Mouse (Mus musculus): ENCODE results near the gene Asb11. TPM values are rescaled to one million over a fixed set of nuclear protein-coding genes. Genes with fewer than 3 reads are reported as not detected.

Asb11 gene
- 0.62 and 3.0 TPM in 2 replicates for polyA plus RNA-seq (2012; rRNA removed)

- no peak within 1 kb of the TSS for H3K4me3 ChIP-seq (replicated peaks; ENCODE audit: extremely low read depth, low read depth, low read length)
- TF ChIP-seq POLR2A (IDR thresholded peaks at IDR 0.05; ENCODE audit: borderline replicate concordance, extremely low read depth, low read depth, low read length) (no peak), CTCF (IDR thresholded peaks at IDR 0.05; ENCODE audit: insufficient read depth, low read length) (no peak)
- WGBS = 48% methylated on average over 8 of the region's 8 CpGs
These were observed at the start of gene Asb11 for GRCm38 (mm10) chrX:164436709-164437108. Gene Asb11 (plus strand): TSS chrX:164436994.

GRCm38 (mm10) chrX:164394091-164394490 is 42.7 kb upstream of the Asb11 start:
- Histone ChIP-seq H3K4me1 (ENCODE audit: control insufficient read depth, insufficient read depth, low read length) (no peaks in the 10 kb centered on the region), H3K4me3 (replicated peaks; ENCODE audit: extremely low read depth, low read depth, low read length) (no peak overlapping the region)
- DNase-seq = no peak
- TF ChIP-seq CTCF (IDR thresholded peaks at IDR 0.05; ENCODE audit: insufficient read depth, low read length) (no peak), POLR2A (IDR thresholded peaks at IDR 0.05; ENCODE audit: borderline replicate concordance, extremely low read depth, low read depth, low read length) (no peak)
- 73% methylated on average over 4 of the region's 4 CpGs for WGBS

More at GRCm38 (mm10) chrX:164436709-164437108, at the start of gene Asb11:
- no peak for DNase-seq
- H3K4me1 ChIP-seq (ENCODE audit: control insufficient read depth, insufficient read depth, low read length) = no peaks in the 10 kb centered on the region

- Histone ChIP-seq H3K4me1 (ENCODE audit: control insufficient read depth, insufficient read depth, low read length) (no peaks in the 10 kb centered on the region), H3K4me3 (replicated peaks; ENCODE audit: extremely low read depth, low read depth, low read length) (no peak overlapping the region)
- no peak for DNase-seq
- TF ChIP-seq CTCF (IDR thresholded peaks at IDR 0.05; ENCODE audit: insufficient read depth, low read length) (no peak), POLR2A (IDR thresholded peaks at IDR 0.05; ENCODE audit: borderline replicate concordance, extremely low read depth, low read depth, low read length) (no peak)
- WGBS = 55% methylated on average over 3 of the region's 3 CpGs
These were observed 38.3 kb upstream of the Asb11 start for GRCm38 (mm10) chrX:164398456-164398855.

DNA sequence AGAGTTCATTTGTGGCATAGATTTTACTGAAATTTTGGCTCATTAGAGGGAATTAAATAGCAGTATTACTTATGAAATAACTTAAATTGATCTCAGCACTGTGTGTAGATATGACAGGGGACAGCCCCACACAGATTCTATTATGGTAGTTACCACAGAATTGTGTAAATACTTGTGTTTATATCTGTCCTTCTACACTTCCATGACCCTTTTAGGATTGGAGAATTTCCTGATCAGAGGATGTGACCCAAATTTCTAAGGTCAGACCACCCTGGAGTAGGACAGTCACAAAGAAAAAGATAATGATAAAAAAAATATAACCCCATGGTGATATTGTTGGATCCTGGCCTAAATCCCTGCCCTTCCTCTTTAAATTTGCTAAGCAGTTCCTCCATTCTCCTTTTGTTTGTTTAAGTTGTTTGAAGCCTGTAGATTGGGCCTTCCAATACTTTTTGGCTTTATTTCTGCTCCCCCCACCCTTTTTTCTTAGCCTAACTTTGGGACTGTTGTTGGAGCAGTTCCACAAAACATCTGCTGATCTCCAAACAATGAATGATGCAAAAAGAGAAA is 31.6 kb upstream of the Asb11 start:
- Histone ChIP-seq H3K4me1 (ENCODE audit: control insufficient read depth, insufficient read depth, low read length) (0 out of 2 replicates have a peak, but pooled peaks cover 3% of the 10 kb centered on the region), H3K4me3 (replicated peaks; ENCODE audit: extremely low read depth, low read depth, low read length) (no peak overlapping the region)
- DNase-seq = no peak
- TF ChIP-seq POLR2A (IDR thresholded peaks at IDR 0.05; ENCODE audit: borderline replicate concordance, extremely low read depth, low read depth, low read length) (no peak), CTCF (IDR thresholded peaks at IDR 0.05; ENCODE audit: insufficient read depth, low read length) (no peak)

DNA sequence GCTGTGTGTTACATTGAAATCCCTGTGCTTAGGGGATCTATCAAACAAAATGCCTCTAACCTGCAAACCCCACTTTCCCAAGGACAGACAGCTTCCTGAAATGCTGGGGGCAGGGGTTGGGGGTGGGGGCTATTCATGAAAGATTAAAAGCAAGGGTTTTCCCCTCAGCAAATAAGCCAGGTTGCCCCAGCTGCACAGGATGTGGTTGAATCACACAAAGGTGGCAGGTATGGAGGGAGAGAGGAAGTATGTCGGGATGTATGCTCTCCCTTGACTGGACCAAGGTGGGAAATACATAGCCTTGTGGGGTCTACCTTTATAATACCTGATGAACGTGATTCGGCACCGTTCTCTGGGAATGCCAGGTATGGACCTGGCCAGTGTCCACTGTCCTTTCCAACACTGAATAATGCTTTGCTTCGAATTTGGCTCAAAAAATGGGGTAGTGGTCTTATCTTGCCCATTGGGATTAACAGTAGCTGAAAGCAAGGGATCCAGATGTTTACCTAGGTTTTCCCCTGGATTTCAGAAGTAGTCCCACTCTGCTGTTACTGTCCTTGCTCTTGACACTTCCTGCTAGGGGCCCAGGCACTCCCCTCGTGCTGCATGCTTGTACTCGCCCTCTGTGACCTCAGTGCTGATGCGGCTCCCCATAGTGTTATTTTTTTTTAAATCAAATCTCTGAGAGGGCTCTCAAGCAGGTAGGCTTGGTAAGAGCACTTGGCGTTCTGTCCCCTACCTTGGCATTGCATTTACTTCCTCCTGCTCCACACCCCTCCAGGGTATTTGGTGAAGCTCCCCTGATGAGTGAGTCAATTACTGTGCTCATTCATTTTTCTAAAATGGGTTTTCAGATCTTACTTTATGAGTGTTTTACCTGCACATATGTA is 30.4 kb upstream of the Asb11 start:
- no peak for DNase-seq
- 59% methylated on average over 9 of the region's 9 CpGs for WGBS

DNA sequence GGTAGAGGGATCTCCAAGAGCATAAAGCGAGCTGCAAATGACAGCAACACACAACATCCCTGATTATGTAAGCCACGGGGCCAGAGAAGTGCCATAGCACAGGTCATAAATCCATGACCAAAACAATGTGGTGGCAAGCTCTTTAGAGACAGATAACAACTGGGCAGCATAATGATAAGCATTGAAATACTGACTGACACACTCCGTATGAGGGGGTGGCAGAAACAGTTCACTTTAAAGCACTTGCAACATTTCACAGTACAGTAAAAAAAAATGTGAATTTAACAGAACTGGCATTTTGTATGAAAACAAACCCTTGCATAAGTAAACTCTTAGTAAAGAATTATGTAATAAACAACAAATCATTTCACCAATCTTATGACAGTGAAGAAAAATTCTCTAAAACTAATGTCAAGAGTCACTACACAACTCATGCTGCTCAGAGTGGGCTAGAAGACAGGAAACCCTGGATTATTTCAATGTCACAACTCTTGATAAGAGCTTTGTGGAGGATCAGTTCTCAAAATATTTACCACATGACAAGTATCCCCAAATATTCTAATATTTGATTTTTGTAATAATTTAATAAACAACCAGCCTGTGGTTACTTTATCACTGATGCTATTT is 28.4 kb upstream of the Asb11 start:
- no peak overlapping the region for H3K4me3 ChIP-seq (replicated peaks; ENCODE audit: extremely low read depth, low read depth, low read length)
- no peak for DNase-seq
- H3K4me1 ChIP-seq (ENCODE audit: control insufficient read depth, insufficient read depth, low read length) = 0 out of 2 replicates have a peak, but pooled peaks cover 3% of the 10 kb centered on the region
- WGBS = 73% methylated on average over 3 of the region's 3 CpGs
- TF ChIP-seq CTCF (IDR thresholded peaks at IDR 0.05; ENCODE audit: insufficient read depth, low read length) (no peak), POLR2A (IDR thresholded peaks at IDR 0.05; ENCODE audit: borderline replicate concordance, extremely low read depth, low read depth, low read length) (no peak)

More for the DNA sequence above, 30.4 kb upstream of the Asb11 start:
- TF ChIP-seq POLR2A (IDR thresholded peaks at IDR 0.05; ENCODE audit: borderline replicate concordance, extremely low read depth, low read depth, low read length) = no peak
- TF ChIP-seq CTCF (IDR thresholded peaks at IDR 0.05; ENCODE audit: insufficient read depth, low read length) = no peak
- Histone ChIP-seq H3K4me1 (ENCODE audit: control insufficient read depth, insufficient read depth, low read length) (0 out of 2 replicates have a peak, but pooled peaks cover 3% of the 10 kb centered on the region), H3K4me3 (replicated peaks; ENCODE audit: extremely low read depth, low read depth, low read length) (no peak overlapping the region)

- 70% methylated on average over 1 of the region's 1 CpGs for WGBS
- 0 out of 2 replicates have a peak, but pooled peaks cover 3% of the 10 kb centered on the region for H3K4me1 ChIP-seq (ENCODE audit: control insufficient read depth, insufficient read depth, low read length)
- no peak overlapping the region for H3K4me3 ChIP-seq (replicated peaks; ENCODE audit: extremely low read depth, low read depth, low read length)
- no peak for TF ChIP-seq CTCF (IDR thresholded peaks at IDR 0.05; ENCODE audit: insufficient read depth, low read length)
- TF ChIP-seq POLR2A (IDR thresholded peaks at IDR 0.05; ENCODE audit: borderline replicate concordance, extremely low read depth, low read depth, low read length) = no peak
- no peak for DNase-seq
These were observed 26.2 kb upstream of the Asb11 start for GRCm38 (mm10) chrX:164410562-164410961.

- Histone ChIP-seq H3K4me1 (ENCODE audit: control insufficient read depth, insufficient read depth, low read length) (no peaks in the 10 kb centered on the region), H3K4me3 (replicated peaks; ENCODE audit: extremely low read depth, low read depth, low read length) (no peak overlapping the region)
- WGBS = 72% methylated on average over 2 of the region's 2 CpGs
- TF ChIP-seq POLR2A (IDR thresholded peaks at IDR 0.05; ENCODE audit: borderline replicate concordance, extremely low read depth, low read depth, low read length) = no peak
- TF ChIP-seq CTCF (IDR thresholded peaks at IDR 0.05; ENCODE audit: insufficient read depth, low read length) = no peak
- DNase-seq = no peak
These were observed 20.0 kb upstream of the Asb11 start for GRCm38 (mm10) chrX:164416803-164417202.

DNA sequence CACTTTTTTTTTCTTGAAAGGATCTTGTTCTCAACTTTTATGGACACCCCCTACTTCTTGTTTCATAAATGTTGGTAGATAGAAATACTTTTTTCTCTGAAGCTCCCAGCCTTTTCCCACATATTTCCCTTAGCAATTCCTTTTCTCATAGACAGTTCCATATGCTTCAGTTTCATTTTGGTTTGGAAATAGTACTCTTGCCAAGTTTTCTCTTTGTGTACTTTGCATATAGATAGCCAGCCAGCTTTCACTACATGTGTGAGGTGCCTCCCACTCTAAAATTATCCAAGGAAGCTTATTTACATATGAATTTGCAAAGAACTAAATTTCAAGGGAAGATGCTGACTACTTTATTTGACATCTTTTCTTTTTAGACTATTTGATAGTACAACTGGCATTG is 18.8 kb upstream of the Asb11 start:
- no peak for TF ChIP-seq CTCF (IDR thresholded peaks at IDR 0.05; ENCODE audit: insufficient read depth, low read length)
- no peak for TF ChIP-seq POLR2A (IDR thresholded peaks at IDR 0.05; ENCODE audit: borderline replicate concordance, extremely low read depth, low read depth, low read length)
- Histone ChIP-seq H3K4me3 (replicated peaks; ENCODE audit: extremely low read depth, low read depth, low read length) (no peak overlapping the region), H3K4me1 (ENCODE audit: control insufficient read depth, insufficient read depth, low read length) (no peaks in the 10 kb centered on the region)
- no peak for DNase-seq
